Mouse (Mus musculus) erythroblast, embryonic 14.5 days (primary cell): Measurements from ENCODE around the gene Plxna1.

Source experiments
- GATA1 ChIP-seq: IDR thresholded peaks from 2 replicates; pipeline ENCODE4 v1.6.1; 2012; ENCODE audit warnings: low read length, inconsistent platforms, mixed read lengths
- TAL1 ChIP-seq: IDR thresholded peaks from 3 replicates; pipeline ENCODE4 v1.6.1; 2012; ENCODE audit warnings: low read length, inconsistent platforms, mixed read lengths

DNA sequence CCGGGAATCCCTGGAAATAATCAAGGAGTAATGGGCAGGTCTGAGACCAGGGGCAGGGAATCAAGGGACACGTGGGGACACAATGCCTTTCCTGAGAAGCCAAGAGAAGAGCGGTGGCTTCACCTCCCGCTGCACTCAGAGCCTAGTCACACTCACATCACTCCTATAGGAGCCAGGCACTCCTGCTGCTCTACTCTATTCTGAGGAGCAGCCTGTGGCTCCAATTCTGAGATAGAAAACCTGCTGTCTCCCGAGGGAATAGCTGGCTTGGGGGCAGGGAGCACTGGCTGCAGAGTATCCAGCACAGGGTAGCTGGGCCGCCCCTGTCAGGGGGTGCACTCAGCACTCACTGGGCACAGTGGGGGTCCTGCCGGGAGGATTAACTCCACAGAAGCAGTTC, 6.8 kb downstream of the Plxna1 start:
- no peak for TF ChIP-seq GATA1
- TF ChIP-seq TAL1, result no peak
